Mouse (Mus musculus) CH12.LX (cell line): Measurements from ENCODE around the gene Irak1bp1.

Source experiments
- CHD1 ChIP-seq: IDR thresholded peaks from 2 replicates; pipeline ENCODE4 v1.6.1; 2012; ENCODE audit warnings: low read depth, low read length, improper control_type of control experiment, inconsistent platforms
- ELF1 ChIP-seq: IDR thresholded peaks from 2 replicates; pipeline ENCODE4 v1.6.1; 2014; ENCODE audit warnings: low read depth, mild to moderate bottlenecking, inconsistent platforms, low read length, improper control_type of control experiment
- POLR2A ChIP-seq: IDR thresholded peaks from 2 replicates; pipeline ENCODE4 v1.6.1; 2011; ENCODE audit warnings: low read depth, mild to moderate bottlenecking, improper control_type of control experiment, low read length
- TCF12 ChIP-seq: IDR thresholded peaks from 2 replicates; pipeline ENCODE4 v1.6.1; 2014; ENCODE audit warnings: low read depth, mild to moderate bottlenecking, inconsistent platforms, low read length, improper control_type of control experiment

GRCm38 (mm10) chr9:82854973-82855614 is 25.8 kb downstream of the Irak1bp1 start:
- TF ChIP-seq POLR2A: no peak
- no peak for TF ChIP-seq TCF12
- TF ChIP-seq ELF1: no peak
- TF ChIP-seq CHD1: no peak
